Mouse (Mus musculus): ENCODE measurements at regions not wholly inside any gene's neighbourhood (a gene's known extent, or its start where the extent isn't known, plus 50 kb on each side); places are given as distances from the start of the nearest gene placed in this dataset.
A peak's percentile ranks its signal among the peaks of the same experiment; 100 is the strongest.

GRCm38 (mm10) chr12:6211266-6211665 is 835.8 kb upstream of the Klhl29 start:
- TF ChIP-seq POLR2A (IDR thresholded peaks at IDR 0.05; ENCODE audit: borderline replicate concordance, insufficient read depth, low read length) (no peak), CTCF (IDR thresholded peaks at IDR 0.05; ENCODE audit: borderline replicate concordance, insufficient read depth, low read depth, low read length) (no peak)
- Histone ChIP-seq H3K27ac (ENCODE audit: insufficient read depth, low read length) (no peak overlapping the region), H3K27me3 (ENCODE audit: control insufficient read depth, insufficient read depth, low read length) (no peaks in the 10 kb centered on the region), H3K4me3 (replicated peaks; ENCODE audit: insufficient read depth, low read depth, low read length) (no peak overlapping the region), H3K4me1 (ENCODE audit: control insufficient read depth, insufficient read depth, low read length) (no peaks in the 10 kb centered on the region)
- no peak for DNase-seq
- 27% methylated on average over 1 of the region's 1 CpGs for WGBS

GRCm38 (mm10) chr12:6189232-6189631 is 813.8 kb upstream of the Klhl29 start:
- WGBS = 18% methylated on average over 3 of the region's 3 CpGs
- no peak for TF ChIP-seq CTCF (IDR thresholded peaks at IDR 0.05; ENCODE audit: borderline replicate concordance, insufficient read depth, low read depth, low read length)
- no peak for TF ChIP-seq POLR2A (IDR thresholded peaks at IDR 0.05; ENCODE audit: borderline replicate concordance, insufficient read depth, low read length)

GRCm38 (mm10) chr12:6168795-6169194 is 793.3 kb upstream of the Klhl29 start:
- Histone ChIP-seq H3K4me1 (ENCODE audit: control insufficient read depth, insufficient read depth, low read length) (no peaks in the 10 kb centered on the region), H3K27ac (ENCODE audit: insufficient read depth, low read length) (no peak overlapping the region), H3K27me3 (ENCODE audit: control insufficient read depth, insufficient read depth, low read length) (no peaks in the 10 kb centered on the region), H3K4me3 (replicated peaks; ENCODE audit: insufficient read depth, low read depth, low read length) (no peak overlapping the region)
- TF ChIP-seq CTCF (IDR thresholded peaks at IDR 0.05; ENCODE audit: borderline replicate concordance, insufficient read depth, low read depth, low read length) = no peak
- no peak for TF ChIP-seq POLR2A (IDR thresholded peaks at IDR 0.05; ENCODE audit: borderline replicate concordance, insufficient read depth, low read length)
- no peak for DNase-seq

More at GRCm38 (mm10) chr12:6189232-6189631, 813.8 kb upstream of the Klhl29 start:
- H3K4me1 ChIP-seq (ENCODE audit: control insufficient read depth, insufficient read depth, low read length) = no peaks in the 10 kb centered on the region
- no peak overlapping the region for H3K27ac ChIP-seq (ENCODE audit: insufficient read depth, low read length)
- no peak for DNase-seq
- H3K27me3 ChIP-seq (ENCODE audit: control insufficient read depth, insufficient read depth, low read length) = no peaks in the 10 kb centered on the region
- no peak overlapping the region for H3K4me3 ChIP-seq (replicated peaks; ENCODE audit: insufficient read depth, low read depth, low read length)

GRCm38 (mm10) chr12:6154287-6154686 is 778.8 kb upstream of the Klhl29 start:
- TF ChIP-seq CTCF (IDR thresholded peaks at IDR 0.05; ENCODE audit: borderline replicate concordance, insufficient read depth, low read depth, low read length) (no peak), POLR2A (IDR thresholded peaks at IDR 0.05; ENCODE audit: borderline replicate concordance, insufficient read depth, low read length) (no peak)
- no peak overlapping the region for H3K4me3 ChIP-seq (replicated peaks; ENCODE audit: insufficient read depth, low read depth, low read length)
- no peak overlapping the region for H3K27ac ChIP-seq (ENCODE audit: insufficient read depth, low read length)
- DNase-seq = no peak
- no peaks in the 10 kb centered on the region for H3K27me3 ChIP-seq (ENCODE audit: control insufficient read depth, insufficient read depth, low read length)
- H3K4me1 ChIP-seq (ENCODE audit: control insufficient read depth, insufficient read depth, low read length) = no peaks in the 10 kb centered on the region
- WGBS = 76% methylated on average over 2 of the region's 2 CpGs

GRCm38 (mm10) chr12:6151476-6151875 is 776.0 kb upstream of the Klhl29 start:
- no peak overlapping the region for H3K27ac ChIP-seq (ENCODE audit: insufficient read depth, low read length)
- TF ChIP-seq POLR2A (IDR thresholded peaks at IDR 0.05; ENCODE audit: borderline replicate concordance, insufficient read depth, low read length) (no peak), CTCF (IDR thresholded peaks at IDR 0.05; ENCODE audit: borderline replicate concordance, insufficient read depth, low read depth, low read length) (no peak)
- WGBS = 90% methylated on average over 3 of the region's 3 CpGs
- H3K4me1 ChIP-seq (ENCODE audit: control insufficient read depth, insufficient read depth, low read length) = no peaks in the 10 kb centered on the region
- H3K27me3 ChIP-seq (ENCODE audit: control insufficient read depth, insufficient read depth, low read length) = no peaks in the 10 kb centered on the region
- DNase-seq = no peak
- H3K4me3 ChIP-seq (replicated peaks; ENCODE audit: insufficient read depth, low read depth, low read length) = no peak overlapping the region

GRCm38 (mm10) chr12:6132451-6132850 is 757.0 kb upstream of the Klhl29 start:
- WGBS = 48% methylated on average over 2 of the region's 2 CpGs
- no peak overlapping the region for H3K4me3 ChIP-seq (replicated peaks; ENCODE audit: insufficient read depth, low read depth, low read length)
- no peaks in the 10 kb centered on the region for H3K27me3 ChIP-seq (ENCODE audit: control insufficient read depth, insufficient read depth, low read length)
- no peak overlapping the region for H3K27ac ChIP-seq (ENCODE audit: insufficient read depth, low read length)
- TF ChIP-seq POLR2A (IDR thresholded peaks at IDR 0.05; ENCODE audit: borderline replicate concordance, insufficient read depth, low read length) = no peak
- no peak for TF ChIP-seq CTCF (IDR thresholded peaks at IDR 0.05; ENCODE audit: borderline replicate concordance, insufficient read depth, low read depth, low read length)
- H3K4me1 ChIP-seq (ENCODE audit: control insufficient read depth, insufficient read depth, low read length) = no peaks in the 10 kb centered on the region
- peak in 1 of 2 experiments; percentile 20 for DNase-seq

GRCm38 (mm10) chr12:6119557-6119956 is 744.1 kb upstream of the Klhl29 start:
- Histone ChIP-seq H3K27ac (ENCODE audit: insufficient read depth, low read length) (no peak overlapping the region), H3K4me1 (ENCODE audit: control insufficient read depth, insufficient read depth, low read length) (no peaks in the 10 kb centered on the region), H3K4me3 (replicated peaks; ENCODE audit: insufficient read depth, low read depth, low read length) (no peak overlapping the region), H3K27me3 (ENCODE audit: control insufficient read depth, insufficient read depth, low read length) (no peaks in the 10 kb centered on the region)
- DNase-seq = no peak
- WGBS = 94% methylated on average over 3 of the region's 3 CpGs
- no peak for TF ChIP-seq CTCF (IDR thresholded peaks at IDR 0.05; ENCODE audit: borderline replicate concordance, insufficient read depth, low read depth, low read length)
- TF ChIP-seq POLR2A (IDR thresholded peaks at IDR 0.05; ENCODE audit: borderline replicate concordance, insufficient read depth, low read length) = no peak

- WGBS = 54% methylated on average over 1 of the region's 1 CpGs
Observed at GRCm38 (mm10) chr12:6115254-6115653, 739.8 kb upstream of the Klhl29 start.

More at GRCm38 (mm10) chr12:6115254-6115653, 739.8 kb upstream of the Klhl29 start:
- DNase-seq = no peak
- Histone ChIP-seq H3K4me1 (ENCODE audit: control insufficient read depth, insufficient read depth, low read length) (no peaks in the 10 kb centered on the region), H3K27me3 (ENCODE audit: control insufficient read depth, insufficient read depth, low read length) (no peaks in the 10 kb centered on the region), H3K27ac (ENCODE audit: insufficient read depth, low read length) (no peak overlapping the region), H3K4me3 (replicated peaks; ENCODE audit: insufficient read depth, low read depth, low read length) (no peak overlapping the region)
- TF ChIP-seq POLR2A (IDR thresholded peaks at IDR 0.05; ENCODE audit: borderline replicate concordance, insufficient read depth, low read length) (no peak), CTCF (IDR thresholded peaks at IDR 0.05; ENCODE audit: borderline replicate concordance, insufficient read depth, low read depth, low read length) (no peak)

All from cerebellum, adult 2 months (tissue).